Mouse (Mus musculus) bone marrow macrophage, adult 2 months (primary cell): ENCODE results near the gene Stard7. TPM values are rescaled to one million over a fixed set of nuclear protein-coding genes. Genes with fewer than 3 reads are reported as not detected.
A peak's percentile ranks its signal among the peaks of the same experiment; 100 is the strongest.
"Not testable (repeated sequence)": the region's sequence is repeated elsewhere in the genome, so short reads cannot be mapped to it uniquely, and the experiment has no call there.

Source experiments
- H3K27ac ChIP-seq: 2 replicates; pipeline ENCODE4 v1.5.1; 2012; ENCODE audit warnings: low read depth, low read length; ENCODE audit not compliant: insufficient read depth
- H3K4me1 ChIP-seq: 2 replicates; pipeline ENCODE4 v1.6.1; 2012; ENCODE audit warnings: low read length; ENCODE audit not compliant: control insufficient read depth, insufficient read depth
- H3K4me3 ChIP-seq: 2 replicates; pipeline ENCODE4 v1.5.1; 2012; ENCODE audit warnings: mild to moderate bottlenecking, low read length, moderate library complexity; ENCODE audit not compliant: insufficient read depth
- CTCF ChIP-seq: IDR thresholded peaks from 2 replicates; pipeline ENCODE4 v1.5.1; 2012; ENCODE audit warnings: low read depth, mild to moderate bottlenecking, low read length, moderate library complexity
- POLR2A ChIP-seq: IDR thresholded peaks from 2 replicates; pipeline ENCODE4 v1.6.1; 2012; ENCODE audit warnings: mild to moderate bottlenecking, low read depth, low read length, borderline replicate concordance
- polyA plus RNA-seq: library from polyadenylated mRNA; stranded (reverse); fragments of >200 nt; gene quantifications from 2 replicates; pipeline ENCODE4 v1.2.4, GENCODE M21; 2012; ENCODE audit not compliant: missing spikeins, insufficient read depth, insufficient read length

Gene Stard7
- polyA plus RNA-seq, 1 experiment: 35.5 TPM

DNA sequence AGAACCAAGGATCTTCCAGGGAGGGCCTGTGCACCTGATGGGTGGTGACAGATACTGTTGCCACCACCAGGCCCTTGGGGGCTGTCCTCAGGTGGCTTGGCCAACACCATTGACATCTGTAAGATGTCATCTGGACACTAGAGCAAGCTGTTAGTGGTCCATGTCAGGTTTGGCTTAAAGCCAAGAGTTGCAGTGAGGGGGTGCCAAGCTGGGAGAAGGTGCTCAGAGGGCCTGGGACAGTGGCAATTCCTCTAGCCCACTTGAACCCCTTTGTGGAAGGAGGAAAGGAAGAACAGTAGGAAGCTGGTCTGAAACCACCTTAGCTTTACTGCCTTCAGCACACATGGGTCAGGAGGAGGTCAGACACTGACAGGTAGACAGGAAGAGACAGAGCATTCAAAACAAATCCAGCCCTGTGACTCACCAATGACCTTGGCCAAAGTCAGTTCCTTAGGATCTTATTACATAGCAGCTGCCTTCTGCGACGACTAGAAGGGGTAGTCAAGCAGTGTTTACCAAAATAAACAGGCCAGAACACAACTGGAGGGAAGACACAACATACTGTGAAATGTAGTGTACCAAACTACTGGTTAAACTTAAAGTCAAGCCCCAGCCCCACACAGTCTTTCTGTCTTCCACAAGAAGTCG, 18.0 kb upstream of the Stard7 start:
- TF ChIP-seq POLR2A (no peak), CTCF (no peak)

DNA sequence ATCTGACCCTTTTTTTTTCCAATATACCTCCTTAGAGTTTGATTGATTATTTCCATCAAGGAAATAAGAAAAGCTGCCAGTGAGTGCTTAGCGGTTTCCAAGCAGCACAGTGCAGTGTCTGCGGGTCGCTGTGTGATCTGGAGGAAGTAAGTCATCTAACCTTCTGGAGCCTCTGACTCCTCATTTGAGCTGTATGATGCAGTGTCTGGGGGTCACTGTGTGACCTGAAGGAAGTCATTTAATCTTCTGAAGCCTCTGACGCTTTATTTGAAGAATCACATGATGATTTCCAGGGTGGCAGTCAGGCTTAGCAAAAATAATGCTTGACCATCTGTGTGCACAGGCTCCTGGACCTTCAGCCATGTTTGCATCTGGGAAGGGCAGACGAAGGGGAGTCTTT, 17.2 kb upstream of the Stard7 start:
- Histone ChIP-seq H3K27ac (no peak overlapping the region), H3K4me3 (no peak overlapping the region), H3K4me1 (peaks cover 34% of the 10 kb centered on the region)
- TF ChIP-seq POLR2A (no peak), CTCF (no peak)

More for the DNA sequence above, 18.0 kb upstream of the Stard7 start:
- Histone ChIP-seq H3K4me3 (no peak overlapping the region), H3K4me1 (peaks cover 34% of the 10 kb centered on the region), H3K27ac (no peak overlapping the region)

DNA sequence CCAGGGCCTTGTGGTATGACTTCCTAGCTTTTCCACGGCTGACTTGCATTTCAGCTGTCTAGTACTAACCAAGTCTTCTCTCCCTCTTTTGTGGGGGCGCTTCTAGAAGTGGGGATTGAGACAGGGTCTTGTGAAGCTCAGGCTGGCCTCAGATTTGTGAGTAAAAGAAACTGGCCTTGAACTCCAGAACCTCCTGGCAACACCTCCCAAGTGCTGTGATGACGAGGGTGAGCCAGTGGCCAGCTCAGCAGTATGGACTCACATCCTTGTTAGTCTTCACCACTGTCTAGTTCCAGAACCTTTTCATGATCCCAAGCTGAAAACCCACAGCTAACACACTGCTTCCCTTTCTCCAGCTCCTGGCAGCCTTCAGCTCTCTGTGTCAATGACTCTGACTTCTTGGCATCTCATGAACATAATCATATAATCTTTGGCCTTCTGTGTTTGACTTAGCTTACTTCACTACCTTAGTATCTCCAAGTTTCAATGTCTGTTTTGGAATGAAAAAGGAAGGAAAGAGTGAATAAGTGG, 15.3 kb upstream of the Stard7 start:
- peaks cover 25% of the 10 kb centered on the region for H3K4me1 ChIP-seq
- H3K4me3 ChIP-seq: no peak overlapping the region
- TF ChIP-seq POLR2A: no peak
- TF ChIP-seq CTCF: no peak
- no peak overlapping the region for H3K27ac ChIP-seq

DNA sequence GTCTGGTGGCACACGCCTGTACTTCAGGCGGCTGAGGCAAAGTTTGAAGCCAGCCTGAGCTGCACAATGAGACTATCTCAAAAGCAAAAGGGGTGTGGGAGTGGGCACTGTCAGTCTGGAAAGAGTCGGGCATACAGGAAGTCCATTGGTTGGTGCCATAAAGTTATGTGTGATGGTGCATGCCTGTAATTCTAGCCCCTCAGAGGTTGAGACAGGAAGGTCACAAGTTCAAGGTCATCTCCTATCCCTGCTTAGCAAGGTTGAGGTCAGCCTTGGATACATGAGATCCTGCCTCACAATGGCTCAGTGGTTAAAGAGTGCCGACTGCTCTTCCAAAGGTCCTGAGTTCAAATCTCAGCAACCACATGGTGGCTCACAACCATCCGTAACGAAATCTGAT, 14.7 kb upstream of the Stard7 start:
- Histone ChIP-seq H3K4me3 (no peak overlapping the region), H3K27ac (no peak overlapping the region), H3K4me1 (peaks cover 22% of the 10 kb centered on the region)
- TF ChIP-seq CTCF: no peak
- TF ChIP-seq POLR2A: no peak

DNA sequence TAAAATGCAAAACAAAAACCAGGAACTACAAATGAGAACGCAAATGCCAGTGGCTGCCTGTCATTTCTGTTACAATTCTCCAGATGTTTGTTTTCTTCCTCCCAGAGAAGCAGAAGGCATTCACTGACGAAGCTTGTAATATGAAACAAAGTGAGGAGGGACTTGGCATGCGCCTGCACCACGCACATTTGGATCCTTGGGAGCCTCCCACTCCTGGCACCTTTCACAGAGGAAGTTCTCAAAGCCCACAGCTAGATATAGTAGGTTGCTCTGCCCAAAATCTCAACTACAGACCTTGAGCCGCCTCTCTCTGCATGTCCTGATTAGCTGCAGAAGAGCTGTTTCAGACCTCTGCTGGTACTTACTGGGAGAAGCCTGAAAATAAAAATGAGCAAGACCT, 10.7 kb upstream of the Stard7 start:
- no peak overlapping the region for H3K4me3 ChIP-seq
- no peak for TF ChIP-seq CTCF
- TF ChIP-seq POLR2A: no peak
- H3K4me1 ChIP-seq: no peaks in the 10 kb centered on the region
- H3K27ac ChIP-seq: no peak overlapping the region

DNA sequence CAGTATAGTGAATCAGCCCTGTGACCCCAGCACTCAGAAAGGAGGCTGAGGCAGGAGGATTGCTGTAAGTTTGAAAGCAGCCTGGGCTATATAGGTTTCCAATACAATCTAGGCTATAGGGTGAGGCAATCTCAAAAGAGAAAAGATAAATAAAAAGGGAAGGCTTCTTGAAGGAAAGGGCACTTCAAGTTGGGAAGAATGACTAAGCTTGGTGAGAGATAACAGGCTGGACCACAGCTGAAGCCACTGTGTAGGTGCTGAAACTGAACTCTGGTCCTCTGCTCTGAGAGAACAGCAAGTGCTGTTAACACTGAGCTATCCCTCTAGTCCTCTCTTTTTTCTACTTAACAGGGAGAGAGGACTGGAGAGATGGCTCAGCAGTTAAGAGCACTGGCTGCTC, 7.5 kb upstream of the Stard7 start:
- TF ChIP-seq POLR2A (no peak), CTCF (no peak)
- H3K4me1 ChIP-seq: no peaks in the 10 kb centered on the region
- H3K27ac ChIP-seq: no peak overlapping the region
- H3K4me3 ChIP-seq: no peak overlapping the region

DNA sequence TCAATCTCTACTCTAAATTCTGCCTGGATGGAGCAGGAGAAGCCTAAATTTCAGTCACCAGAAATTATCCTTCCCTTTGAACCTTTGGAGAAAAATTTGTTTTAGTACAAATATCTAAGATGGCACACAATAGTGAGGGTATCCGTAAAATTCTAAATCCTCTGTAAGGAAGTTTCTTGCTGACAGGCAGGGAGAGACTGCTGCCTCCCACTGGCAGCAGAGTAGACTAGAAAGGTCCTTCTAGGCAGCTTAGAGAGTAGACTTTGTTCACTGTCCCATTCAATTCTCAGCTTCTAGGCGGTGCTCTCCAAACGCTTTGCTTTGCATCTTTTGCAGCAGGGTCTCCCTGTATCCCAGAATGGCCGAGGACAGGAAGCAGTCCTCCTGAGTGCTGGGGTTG, 2.2 kb upstream of the Stard7 start:
- H3K27ac ChIP-seq: no peak overlapping the region
- H3K4me1 ChIP-seq: peaks cover 5% of the 10 kb centered on the region
- TF ChIP-seq POLR2A (no peak), CTCF (no peak)

DNA sequence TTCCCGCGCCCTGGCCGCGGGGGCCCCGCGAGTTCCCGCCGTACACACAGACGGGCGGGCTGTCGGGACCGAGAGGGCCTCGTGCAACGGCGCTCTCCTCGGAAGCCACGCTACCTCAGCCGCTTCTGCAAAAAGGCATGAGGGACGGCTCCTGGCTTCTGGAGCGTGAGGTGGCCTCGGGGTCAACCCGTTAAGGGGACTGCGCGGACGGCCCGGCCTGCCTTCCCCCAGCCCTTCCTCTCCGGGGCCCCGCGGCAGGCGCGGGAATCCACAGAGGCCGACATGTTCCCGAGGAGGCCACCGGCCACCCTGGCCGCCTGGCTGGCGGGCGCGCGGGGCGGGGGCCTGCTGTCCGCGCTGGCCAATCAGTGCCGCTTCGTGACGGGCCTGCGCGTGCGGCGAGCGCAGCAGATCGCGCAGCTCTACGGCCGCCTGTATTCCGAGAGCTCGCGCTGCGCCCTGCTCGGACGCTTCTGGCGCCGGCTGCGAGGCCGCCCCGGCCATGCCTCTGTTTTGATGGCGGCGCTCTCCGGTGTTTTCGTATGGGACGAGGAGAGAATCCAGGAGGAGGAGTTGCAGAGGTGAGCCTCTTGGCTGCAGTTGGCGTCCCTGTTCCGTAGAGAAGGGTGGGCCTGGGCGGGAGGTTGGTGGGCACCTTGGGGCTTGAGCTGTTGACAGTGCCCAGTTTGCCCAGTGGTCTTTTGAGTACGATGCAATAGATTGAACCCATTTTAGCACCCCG, 453 bp downstream of the Stard7 start:
- Histone ChIP-seq H3K4me3 (peak overlapping the region; percentile 83), H3K4me1 (peaks cover 21% of the 10 kb centered on the region), H3K27ac (peak overlapping the region; percentile 77)
- TF ChIP-seq CTCF (no peak), POLR2A (no peak)

More for the DNA sequence above, 2.2 kb upstream of the Stard7 start:
- no peak overlapping the region for H3K4me3 ChIP-seq

DNA sequence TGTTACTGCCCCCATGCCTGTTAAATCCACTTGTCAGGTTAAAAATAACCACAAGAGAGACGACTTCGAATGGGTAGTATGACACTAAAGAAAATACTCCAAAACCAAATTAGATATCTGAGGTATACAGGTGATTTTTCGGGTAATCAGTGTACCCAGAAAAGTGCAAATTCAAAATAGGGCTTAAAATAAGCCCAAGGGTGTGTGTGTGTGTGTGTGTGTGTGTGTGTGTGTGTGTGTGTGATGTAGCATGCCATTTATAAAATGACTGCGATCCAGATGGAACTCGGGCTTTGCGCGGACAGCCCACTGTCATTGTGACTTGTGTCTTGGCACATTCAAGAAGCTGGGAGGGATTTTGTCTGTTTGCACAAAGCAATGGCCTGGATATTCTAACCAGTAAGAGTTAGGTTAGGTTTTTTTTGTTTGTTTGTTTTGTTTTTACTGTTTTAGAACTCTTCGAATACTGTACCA, 1.1 kb downstream of the Stard7 start:
- no peak for TF ChIP-seq POLR2A
- TF ChIP-seq CTCF: no peak
- Histone ChIP-seq H3K4me3 (peak overlapping the region; percentile 83), H3K27ac (peak overlapping the region; percentile 77), H3K4me1 (peaks cover 26% of the 10 kb centered on the region)

DNA sequence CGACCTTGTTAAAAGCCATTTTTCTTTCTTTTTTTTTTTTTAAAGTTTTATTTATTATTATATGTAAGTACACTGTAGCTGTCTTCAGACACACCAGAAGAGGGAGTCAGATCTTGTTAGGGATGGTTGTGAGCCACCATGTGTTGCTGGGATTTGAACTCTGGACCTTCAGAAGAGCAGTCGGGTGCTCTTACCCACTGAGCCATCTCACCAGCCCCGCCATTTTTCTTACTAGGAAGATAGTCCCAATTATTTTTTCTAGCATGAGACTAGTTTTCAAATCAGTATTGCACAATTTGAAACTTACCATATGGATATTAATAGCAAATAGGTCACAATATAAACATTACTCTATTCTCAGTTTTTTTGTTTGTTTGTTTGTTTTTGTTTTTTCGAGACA, 2.0 kb downstream of the Stard7 start:
- H3K4me1 ChIP-seq: peaks cover 31% of the 10 kb centered on the region
- H3K4me3 ChIP-seq: not testable (repeated sequence)

More for the DNA sequence above, 2.0 kb downstream of the Stard7 start:
- H3K27ac ChIP-seq: not testable (repeated sequence)
